Mouse (Mus musculus) brain, embryonic 14.5 days (tissue): ENCODE measurements around the gene Phactr1. TPM values are rescaled to one million over a fixed set of nuclear protein-coding genes. Genes with fewer than 3 reads are reported as not detected.
A peak's percentile ranks its signal among the peaks of the same experiment; 100 is the strongest.

Source experiments
- DNase-seq: peaks from one replicate; pipeline ENCODE4 v3.0.0-alpha.2; 2011; ENCODE audit warnings: low read depth
- CTCF ChIP-seq: fragments of 200-500 bp; IDR thresholded peaks from 2 replicates; pipeline ENCODE4 v1.5.1; 2012; ENCODE audit warnings: inconsistent platforms, mild to moderate bottlenecking, moderate library complexity, borderline replicate concordance; ENCODE audit not compliant: insufficient read depth, insufficient read length; ENCODE audit errors: extremely low read depth
- POLR2A ChIP-seq: fragments of 200-500 bp; IDR thresholded peaks from 2 replicates; pipeline ENCODE4 v1.6.1; 2012; ENCODE audit warnings: mild to moderate bottlenecking, inconsistent platforms, borderline replicate concordance; ENCODE audit not compliant: poor library complexity, insufficient read depth, insufficient read length, severe bottlenecking; ENCODE audit errors: extremely low read depth
- polyA plus RNA-seq: library from polyadenylated mRNA; depleted of rRNA; stranded (reverse); fragments of >200 nt; gene quantifications from 2 replicates; pipeline ENCODE4 v1.2.3, GENCODE M21; 2012

Gene Phactr1
- polyA plus RNA-seq, 1 experiment = 40.1 TPM

- DNase-seq = no peak
- TF ChIP-seq CTCF (no peak), POLR2A (no peak)
Observed at GRCm38 (mm10) chr13:42994276-42994675, 313.9 kb downstream of the Phactr1 start.

GRCm38 (mm10) chr13:42996188-42996587 is 315.8 kb downstream of the Phactr1 start:
- TF ChIP-seq CTCF = no peak
- no peak for TF ChIP-seq POLR2A
- peak; percentile 45 for DNase-seq

- DNase-seq = no peak
Observed at GRCm38 (mm10) chr13:42999287-42999686, 318.9 kb downstream of the Phactr1 start.

GRCm38 (mm10) chr13:43005131-43005579 is 324.7 kb downstream of the Phactr1 start:
- TF ChIP-seq CTCF (no peak), POLR2A (no peak)
- no peak for DNase-seq

More at GRCm38 (mm10) chr13:42999287-42999686, 318.9 kb downstream of the Phactr1 start:
- TF ChIP-seq CTCF = no peak
- TF ChIP-seq POLR2A = no peak

- no peak for DNase-seq
- TF ChIP-seq POLR2A (no peak), CTCF (no peak)
Observed at GRCm38 (mm10) chr13:43008466-43008865, 328.0 kb downstream of the Phactr1 start.

GRCm38 (mm10) chr13:43009596-43009995 is 329.2 kb downstream of the Phactr1 start:
- DNase-seq = no peak
- TF ChIP-seq POLR2A (no peak), CTCF (no peak)

GRCm38 (mm10) chr13:43011516-43011915 is 331.1 kb downstream of the Phactr1 start:
- TF ChIP-seq CTCF (no peak), POLR2A (no peak)
- peak; percentile 51 for DNase-seq

GRCm38 (mm10) chr13:43013984-43014383 is 333.6 kb downstream of the Phactr1 start:
- no peak for TF ChIP-seq CTCF
- TF ChIP-seq POLR2A = no peak
- peak; percentile 63 for DNase-seq

- TF ChIP-seq CTCF (no peak), POLR2A (no peak)
Observed at GRCm38 (mm10) chr13:43015768-43016167, 335.3 kb downstream of the Phactr1 start.

GRCm38 (mm10) chr13:43018863-43019262 is 338.4 kb downstream of the Phactr1 start:
- DNase-seq = no peak
- TF ChIP-seq CTCF = no peak
- TF ChIP-seq POLR2A = no peak

More at GRCm38 (mm10) chr13:43015768-43016167, 335.3 kb downstream of the Phactr1 start:
- DNase-seq = peak; percentile 64

GRCm38 (mm10) chr13:43021031-43021430 is 340.6 kb downstream of the Phactr1 start:
- TF ChIP-seq POLR2A (no peak), CTCF (no peak)
- DNase-seq = no peak

- TF ChIP-seq POLR2A (no peak), CTCF (no peak)
Observed at GRCm38 (mm10) chr13:43023005-43023404, 342.6 kb downstream of the Phactr1 start.

GRCm38 (mm10) chr13:43027568-43027967 is 347.1 kb downstream of the Phactr1 start:
- peak; percentile 30 for DNase-seq
- TF ChIP-seq POLR2A (no peak), CTCF (no peak)

More at GRCm38 (mm10) chr13:43023005-43023404, 342.6 kb downstream of the Phactr1 start:
- no peak for DNase-seq

GRCm38 (mm10) chr13:43030222-43030621 is 349.8 kb downstream of the Phactr1 start:
- no peak for DNase-seq
- no peak for TF ChIP-seq CTCF
- no peak for TF ChIP-seq POLR2A
